Mouse (Mus musculus) stomach, embryonic 14.5 days (tissue): Measurements from ENCODE around the gene Zdhhc4. TPM values are rescaled to one million over a fixed set of nuclear protein-coding genes. Genes with fewer than 3 reads are reported as not detected.
A peak's percentile ranks its signal among the peaks of the same experiment; 100 is the strongest.

Experiments
- ATAC-seq: fragments of 200-750 bp; cut with Nextera tagmentation; 2 replicates; pipeline ENCODE4 v1.8.0; 2017; ENCODE audit warnings: low read depth, moderate TSS enrichment; ENCODE audit not compliant: insufficient number of reproducible peaks, insufficient read depth, low FRiP score
- H3K27ac ChIP-seq: fragments of 300-500 bp; sonication (generic); 2 replicates; pipeline ENCODE4 v1.5.1; 2014; ENCODE audit warnings: mild to moderate bottlenecking, low read length, moderate library complexity, mixed read lengths
- H3K27me3 ChIP-seq: fragments of 300-500 bp; sonication (generic); 2 replicates; pipeline ENCODE4 v1.6.1; 2014; ENCODE audit warnings: low read length, control low read depth, mixed read lengths; ENCODE audit not compliant: control insufficient read depth, insufficient read depth
- H3K36me3 ChIP-seq: fragments of 300-500 bp; sonication (generic); 2 replicates; pipeline ENCODE4 v1.6.1; 2014; ENCODE audit warnings: mild to moderate bottlenecking, control low read depth, low read length, moderate library complexity, mixed read lengths; ENCODE audit not compliant: control insufficient read depth, insufficient read depth
- H3K4me1 ChIP-seq: fragments of 300-500 bp; sonication (generic); 2 replicates; pipeline ENCODE4 v1.6.1; 2014; ENCODE audit warnings: low read length, control low read depth, mixed read lengths; ENCODE audit not compliant: control insufficient read depth, insufficient read depth
- H3K4me2 ChIP-seq: fragments of 300-500 bp; sonication (generic); replicated peaks from 2 replicates; pipeline ENCODE4 v1.6.1; 2014; ENCODE audit warnings: low read depth, low read length, control low read depth
- H3K4me3 ChIP-seq: fragments of 300-500 bp; sonication (generic); 2 replicates; pipeline ENCODE4 v1.5.1; 2014; ENCODE audit warnings: low read depth, low read length, control low read depth
- H3K9ac ChIP-seq: fragments of 300-500 bp; sonication (generic); replicated peaks from 2 replicates; pipeline ENCODE4 v1.6.1; 2014; ENCODE audit warnings: low read depth, mild to moderate bottlenecking, control low read depth, low read length, moderate library complexity, mixed read lengths
- H3K9me3 ChIP-seq: fragments of 300-500 bp; sonication (generic); 2 replicates; pipeline ENCODE4 v1.6.1; 2016; ENCODE audit warnings: low read depth, low read length, control low read depth; ENCODE audit not compliant: control insufficient read depth
- WGBS: fragments of 180-500 bp; shearing (Covaris S2); extraction: QIAGEN DNeasy Blood & Tissue Kit; methylation state at CpG from one replicate; pipeline ENCODE4 v1.1.7; 2014; 5-methylcytosine and 5-hydroxymethylcytosine counted together
- polyA plus RNA-seq: library from polyadenylated mRNA; unstranded; fragments of >200 nt; fragmentation: Nextera tagmentation; extraction: Ambion mirVana; gene quantifications from 2 replicates; pipeline ENCODE4 v1.2.1, GENCODE M21; 2014

The Zdhhc4 gene
- polyA plus RNA-seq, 1 experiment from 2014 or later, result 76.2 TPM

DNA sequence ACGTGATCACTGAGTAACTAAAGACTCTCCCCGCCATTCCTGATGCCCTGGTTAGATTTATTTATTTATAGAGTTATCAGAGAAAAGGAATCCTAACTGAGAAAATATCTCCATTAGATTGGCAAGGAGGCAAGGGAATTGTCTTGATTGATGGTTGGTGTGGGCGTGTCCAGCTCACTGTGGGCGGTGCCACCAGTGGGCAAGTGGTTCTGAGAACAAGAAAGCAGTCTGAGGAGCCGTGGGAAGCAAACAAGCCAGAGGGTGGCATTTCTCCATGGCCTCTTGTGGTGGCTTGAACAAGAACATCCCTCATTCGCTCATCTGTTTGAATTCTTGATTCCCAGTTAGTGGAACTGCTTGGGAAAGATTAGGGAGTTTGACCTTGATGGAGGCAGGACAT is 10.5 kb upstream of the Zdhhc4 start:
- no peak overlapping the region for H3K9ac ChIP-seq
- no peaks in the 10 kb centered on the region for H3K9me3 ChIP-seq
- no peaks in the 10 kb centered on the region for H3K27me3 ChIP-seq
- no peak overlapping the region for H3K27ac ChIP-seq
- no peak overlapping the region for H3K4me3 ChIP-seq
- no peaks in the 10 kb centered on the region for H3K4me1 ChIP-seq
- H3K4me2 ChIP-seq, result no peak overlapping the region
- WGBS, result 54% methylated on average over 6 of the region's 6 CpGs
- ATAC-seq, result no peak
- no peaks in the 10 kb centered on the region for H3K36me3 ChIP-seq

DNA sequence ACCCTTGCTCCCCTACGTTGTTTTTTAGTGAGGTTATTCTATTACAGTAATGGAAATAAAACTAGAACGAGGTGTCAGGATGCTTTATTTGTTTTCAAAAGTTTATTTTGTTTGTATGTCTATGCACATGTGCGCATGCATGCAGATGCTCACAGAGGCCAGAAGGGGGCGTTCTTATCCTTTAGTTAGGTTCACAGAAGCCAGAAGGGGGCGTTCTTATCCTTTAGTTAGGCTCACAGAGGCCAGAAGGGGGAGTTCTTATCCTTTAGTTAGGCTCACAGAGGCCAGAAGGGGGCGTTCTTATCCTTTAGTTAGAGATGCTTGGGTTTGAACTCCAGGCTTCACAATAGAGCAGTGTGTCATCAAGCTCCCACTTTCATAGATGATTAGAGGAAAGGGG is 7.5 kb upstream of the Zdhhc4 start:
- WGBS, result 58% methylated on average over 6 of the region's 6 CpGs
- Histone ChIP-seq H3K9ac (no peak overlapping the region), H3K27me3 (no peaks in the 10 kb centered on the region), H3K4me2 (no peak overlapping the region), H3K4me1 (no peaks in the 10 kb centered on the region), H3K4me3 (no peak overlapping the region), H3K36me3 (no peaks in the 10 kb centered on the region), H3K27ac (no peak overlapping the region), H3K9me3 (no peaks in the 10 kb centered on the region)
- ATAC-seq, result no peak

GRCm38 (mm10) chr5:143335089-143335460 is 6.0 kb upstream of the Zdhhc4 start:
- 0 out of 2 replicates have a peak, but pooled peaks have one; percentile 42 for ATAC-seq
- no peak overlapping the region for H3K4me2 ChIP-seq
- no peaks in the 10 kb centered on the region for H3K27me3 ChIP-seq
- H3K4me3 ChIP-seq, result no peak overlapping the region
- H3K27ac ChIP-seq, result no peak overlapping the region
- 78% methylated on average over 7 of the region's 7 CpGs for WGBS
- no peaks in the 10 kb centered on the region for H3K9me3 ChIP-seq
- no peak overlapping the region for H3K9ac ChIP-seq
- H3K36me3 ChIP-seq, result no peaks in the 10 kb centered on the region
- H3K4me1 ChIP-seq, result 0 out of 2 replicates have a peak, but pooled peaks cover under 1% of the 10 kb centered on the region

GRCm38 (mm10) chr5:143334418-143335088 is 5.5 kb upstream of the Zdhhc4 start:
- Histone ChIP-seq H3K4me3 (no peak overlapping the region), H3K27ac (no peak overlapping the region), H3K27me3 (no peaks in the 10 kb centered on the region), H3K4me1 (0 out of 2 replicates have a peak, but pooled peaks cover 6% of the 10 kb centered on the region), H3K4me2 (no peak overlapping the region), H3K9ac (no peak overlapping the region), H3K9me3 (no peaks in the 10 kb centered on the region), H3K36me3 (no peaks in the 10 kb centered on the region)
- 67% methylated on average over 14 of the region's 14 CpGs for WGBS
- ATAC-seq, result no peak

- ATAC-seq, result no peak
Measured at GRCm38 (mm10) chr5:143333872-143334271, 4.8 kb upstream of the Zdhhc4 start.

DNA sequence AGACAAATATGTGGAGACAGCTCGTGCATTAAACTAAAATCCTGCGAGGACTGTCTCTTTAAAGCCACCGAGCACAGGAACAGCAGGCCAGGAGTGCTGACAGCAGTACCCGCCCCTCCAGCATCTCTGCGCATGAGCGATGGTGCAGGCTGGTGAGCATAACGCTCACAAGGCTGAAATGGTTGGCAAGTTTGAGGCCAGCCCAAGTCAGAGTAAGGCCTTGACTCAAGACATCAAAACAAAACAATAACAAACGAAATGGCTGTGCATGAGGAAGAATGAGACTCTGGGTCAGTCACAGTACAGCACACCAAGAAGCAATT is 11.8 kb downstream of the Zdhhc4 start:
- no peaks in the 10 kb centered on the region for H3K9me3 ChIP-seq
- no peak overlapping the region for H3K9ac ChIP-seq
- no peak overlapping the region for H3K4me2 ChIP-seq
- peaks cover 10% of the 10 kb centered on the region for H3K4me1 ChIP-seq
- H3K36me3 ChIP-seq, result peaks cover 42% of the 10 kb centered on the region
- 89% methylated on average over 8 of the region's 8 CpGs for WGBS
- no peak for ATAC-seq
- H3K27me3 ChIP-seq, result no peaks in the 10 kb centered on the region
- H3K4me3 ChIP-seq, result no peak overlapping the region
- no peak overlapping the region for H3K27ac ChIP-seq

More at GRCm38 (mm10) chr5:143333872-143334271, 4.8 kb upstream of the Zdhhc4 start:
- 0 out of 2 replicates have a peak, but pooled peaks cover 6% of the 10 kb centered on the region for H3K4me1 ChIP-seq
- H3K27me3 ChIP-seq, result no peaks in the 10 kb centered on the region
- 20% methylated on average over 5 of the region's 5 CpGs for WGBS
- H3K9ac ChIP-seq, result no peak overlapping the region
- H3K4me3 ChIP-seq, result no peak overlapping the region
- H3K4me2 ChIP-seq, result no peak overlapping the region
- H3K9me3 ChIP-seq, result no peaks in the 10 kb centered on the region
- no peaks in the 10 kb centered on the region for H3K36me3 ChIP-seq
- no peak overlapping the region for H3K27ac ChIP-seq

GRCm38 (mm10) chr5:143316605-143317287 is 12.3 kb downstream of the Zdhhc4 start:
- H3K27me3 ChIP-seq, result no peaks in the 10 kb centered on the region
- peaks cover 10% of the 10 kb centered on the region for H3K4me1 ChIP-seq
- WGBS, result 93% methylated on average over 5 of the region's 5 CpGs
- no peak overlapping the region for H3K4me2 ChIP-seq
- no peak for ATAC-seq
- no peaks in the 10 kb centered on the region for H3K9me3 ChIP-seq
- H3K4me3 ChIP-seq, result no peak overlapping the region
- peaks cover 40% of the 10 kb centered on the region for H3K36me3 ChIP-seq
- no peak overlapping the region for H3K27ac ChIP-seq
- no peak overlapping the region for H3K9ac ChIP-seq

GRCm38 (mm10) chr5:143315514-143315888 is 13.6 kb downstream of the Zdhhc4 start:
- H3K4me2 ChIP-seq, result peak overlapping the region; percentile 47
- WGBS, result 9% methylated on average over 8 of the region's 8 CpGs
- H3K36me3 ChIP-seq, result peaks cover 44% of the 10 kb centered on the region
- no peaks in the 10 kb centered on the region for H3K27me3 ChIP-seq
- no peak; the same call in 1 of the 2 replicates for ATAC-seq
- 0 out of 2 replicates have a peak overlapping the region, but pooled peaks have one; percentile 89 for H3K9ac ChIP-seq
- H3K9me3 ChIP-seq, result no peaks in the 10 kb centered on the region
- peak overlapping the region; percentile 86 for H3K4me3 ChIP-seq
- H3K4me1 ChIP-seq, result peaks cover 10% of the 10 kb centered on the region
- no peak overlapping the region for H3K27ac ChIP-seq
